Mouse (Mus musculus): ENCODE results near the gene Obox5. TPM values are rescaled to one million over a fixed set of nuclear protein-coding genes. Genes with fewer than 3 reads are reported as not detected.
"Not testable (repeated sequence)": the region's sequence is repeated elsewhere in the genome, so short reads cannot be mapped to it uniquely, and the experiment has no call there.

Obox5 gene
- polyA plus RNA-seq (2014; fragmentation: Nextera tagmentation; extraction: Ambion mirVana), result not detected in 2 replicates

- H3K27ac ChIP-seq (replicated peaks in 1 of 2; ENCODE audit: control insufficient read depth in 1 of 2, insufficient read depth in 1 of 2, low read depth in 2 of 2, low read length in 2 of 2); ATAC-seq (ENCODE audit: insufficient number of reproducible peaks, insufficient read depth, low FRiP score, low read depth); H3K9ac ChIP-seq (ENCODE audit: low read length); H3K4me3 ChIP-seq (ENCODE audit: control insufficient read depth in 1 of 2, insufficient read depth in 1 of 2, low read depth in 1 of 2, low read length in 2 of 2); H3K27me3 ChIP-seq (ENCODE audit: control insufficient read depth, insufficient read depth, low read length); H3K4me2 ChIP-seq (ENCODE audit: low read length); H3K36me3 ChIP-seq (ENCODE audit: control insufficient read depth, insufficient read depth, low read length); H3K4me1 ChIP-seq (ENCODE audit: control insufficient read depth in 2 of 2, insufficient read depth in 2 of 2, low read length in 2 of 2): not testable (repeated sequence)
- peaks cover 13% of the 10 kb centered on the region; the same call in 1 of the 2 replicates for H3K9me3 ChIP-seq (ENCODE audit: control insufficient read depth, low read length)
- WGBS, result 63% methylated on average over 2 of the region's 2 CpGs
These were observed at the start of gene Obox5 for GRCm38 (mm10) chr7:15749831-15750230. Gene Obox5 (plus strand): TSS chr7:15750131.

DNA sequence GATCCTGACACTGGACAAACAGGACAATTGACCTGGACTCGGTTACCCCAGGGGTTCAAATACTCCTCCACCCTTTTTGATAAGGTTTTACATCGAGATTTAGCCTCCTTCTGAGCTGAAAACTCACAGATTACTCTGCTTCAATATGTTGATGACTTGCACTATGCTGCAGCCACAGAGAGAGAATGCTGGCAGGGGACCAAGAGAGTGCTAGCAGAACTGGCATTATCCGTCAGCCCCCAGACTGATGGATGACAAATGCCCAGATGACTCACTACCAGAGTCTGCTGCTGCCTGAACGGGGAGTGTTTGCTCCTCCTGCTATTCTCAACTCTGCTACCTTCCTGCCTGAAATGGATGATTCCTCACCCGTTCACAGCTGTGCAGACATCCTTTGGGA lies 635 bp upstream of the Obox5 start:
- H3K4me1 ChIP-seq (ENCODE audit: control insufficient read depth in 2 of 2, insufficient read depth in 2 of 2, low read length in 2 of 2); H3K36me3 ChIP-seq (ENCODE audit: control insufficient read depth, insufficient read depth, low read length); H3K27me3 ChIP-seq (ENCODE audit: control insufficient read depth, insufficient read depth, low read length); H3K4me3 ChIP-seq (ENCODE audit: control insufficient read depth in 1 of 2, insufficient read depth in 1 of 2, low read depth in 1 of 2, low read length in 2 of 2); H3K9ac ChIP-seq (ENCODE audit: low read length); H3K4me2 ChIP-seq (ENCODE audit: low read length); ATAC-seq (ENCODE audit: insufficient number of reproducible peaks, insufficient read depth, low FRiP score, low read depth); H3K27ac ChIP-seq (replicated peaks in 1 of 2; ENCODE audit: control insufficient read depth in 1 of 2, insufficient read depth in 1 of 2, low read depth in 2 of 2, low read length in 2 of 2): not testable (repeated sequence)
- H3K9me3 ChIP-seq (ENCODE audit: control insufficient read depth, low read length), result peaks cover 13% of the 10 kb centered on the region; the same call in 1 of the 2 replicates
- WGBS, result 51% methylated on average over 5 of the region's 5 CpGs

Other genes starting within 250 kb of the Obox5 start
- not detected in 2 replicates for gene Obox3, start 110.2 kb upstream of the Obox5 start, polyA plus RNA-seq (2014; fragmentation: Nextera tagmentation; extraction: Ambion mirVana)
- not detected in 2 replicates for gene Obox6, start 89.5 kb downstream of the Obox5 start, polyA plus RNA-seq (2014; fragmentation: Nextera tagmentation; extraction: Ambion mirVana)
- gene Crx, start 129.8 kb downstream of the Obox5 start, polyA plus RNA-seq (2014; fragmentation: Nextera tagmentation; extraction: Ambion mirVana), result not detected in 2 replicates
- not detected in 2 replicates for gene Crxos, start 132.5 kb downstream of the Obox5 start, polyA plus RNA-seq (2014; fragmentation: Nextera tagmentation; extraction: Ambion mirVana)
- gene Selenow, start 172.3 kb downstream of the Obox5 start, polyA plus RNA-seq (2014; fragmentation: Nextera tagmentation; extraction: Ambion mirVana), result 828 and 831 TPM in 2 replicates
- 120 and 121 TPM in 2 replicates for gene Nop53, start 195.9 kb downstream of the Obox5 start, polyA plus RNA-seq (2014; fragmentation: Nextera tagmentation; extraction: Ambion mirVana)
- 37.4 and 43.5 TPM in 2 replicates for gene Ehd2, start 217.4 kb downstream of the Obox5 start, polyA plus RNA-seq (2014; fragmentation: Nextera tagmentation; extraction: Ambion mirVana)

Data from heart, embryonic 14.5 days (tissue).